Mouse (Mus musculus) neural tube, embryonic 10.5 days (tissue): ENCODE results near the gene Myo10.
A peak's percentile ranks its signal among the peaks of the same experiment; 100 is the strongest.

Experiments
- DNase-seq: peaks from one replicate; pipeline ENCODE4 v3.0.0-alpha.2; 2017; ENCODE audit warnings: low spot score; ENCODE audit errors: extremely low spot score

The Myo10 gene

DNA sequence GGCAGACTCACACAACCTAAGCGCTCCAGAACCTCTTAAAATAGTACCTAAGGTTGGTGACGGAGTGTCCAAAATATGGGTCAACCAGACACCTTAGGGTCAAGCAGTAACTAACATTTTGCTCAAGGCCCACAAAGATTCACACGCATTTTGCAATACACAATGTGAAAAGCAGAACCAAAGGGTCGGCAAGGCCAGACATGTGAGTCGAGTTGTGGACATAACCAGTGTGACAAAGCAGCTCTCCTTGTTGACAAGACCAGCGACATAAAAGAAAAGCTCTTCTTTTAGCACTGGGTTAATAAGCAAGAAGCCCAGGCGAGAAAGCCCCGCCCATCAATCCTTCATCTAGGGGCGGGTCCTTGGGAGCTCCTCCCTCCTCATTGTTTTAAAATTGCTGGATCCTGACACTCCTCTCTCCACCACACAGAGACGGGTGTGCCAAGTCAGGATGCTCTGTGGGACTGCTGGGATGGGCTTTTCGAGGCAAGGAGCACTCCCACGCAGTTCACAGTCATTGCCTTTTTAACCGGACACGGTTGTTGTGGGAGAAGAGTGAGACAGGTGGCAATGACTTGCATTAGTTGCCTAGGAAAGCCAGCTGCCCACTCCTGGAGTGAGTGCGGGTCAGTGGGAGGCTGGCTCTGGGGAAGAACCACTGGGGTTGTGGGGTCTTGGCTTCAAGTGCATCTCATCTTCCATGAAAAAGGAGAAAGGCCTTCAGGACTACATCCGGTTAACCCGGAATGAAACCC is 212.8 kb downstream of the Myo10 start:
- DNase-seq: no peak

DNA sequence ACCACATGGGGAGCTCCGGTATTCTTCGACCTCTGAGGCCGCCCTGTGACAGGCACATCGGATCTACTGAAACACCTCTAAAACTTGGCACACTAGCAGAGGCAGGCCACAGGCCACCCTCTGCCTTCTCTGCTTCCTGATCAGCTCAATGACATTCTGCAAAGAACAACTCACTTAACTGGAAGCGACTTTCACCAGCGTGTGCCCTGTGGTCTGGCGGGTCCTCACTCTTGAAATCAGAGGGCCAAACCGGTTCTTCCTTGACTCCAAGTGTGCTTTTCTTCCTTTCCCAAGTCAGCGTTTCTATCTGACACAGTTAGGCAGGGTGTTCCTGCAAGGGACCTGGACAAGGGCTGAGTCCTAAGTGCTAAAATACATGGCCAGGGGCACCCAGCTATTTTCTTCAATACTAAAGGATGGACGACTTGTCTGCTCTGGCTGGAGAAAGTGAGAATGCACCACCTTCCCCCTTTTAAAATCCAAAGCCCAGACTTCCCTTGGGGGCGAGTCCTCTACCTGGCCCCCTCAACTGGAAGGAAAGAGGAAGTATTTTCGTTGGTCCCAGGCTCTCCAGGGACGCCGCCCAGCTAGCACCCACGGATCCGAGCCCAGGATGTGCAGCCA is 220.2 kb downstream of the Myo10 start:
- DNase-seq: no peak

GRCm38 (mm10) chr15:25843086-25843991 is 221.0 kb downstream of the Myo10 start, which contains the start of gene Retreg1:
Retreg1 (plus strand) TSS chr15:25843180.
- peak; percentile 67 for DNase-seq

DNA sequence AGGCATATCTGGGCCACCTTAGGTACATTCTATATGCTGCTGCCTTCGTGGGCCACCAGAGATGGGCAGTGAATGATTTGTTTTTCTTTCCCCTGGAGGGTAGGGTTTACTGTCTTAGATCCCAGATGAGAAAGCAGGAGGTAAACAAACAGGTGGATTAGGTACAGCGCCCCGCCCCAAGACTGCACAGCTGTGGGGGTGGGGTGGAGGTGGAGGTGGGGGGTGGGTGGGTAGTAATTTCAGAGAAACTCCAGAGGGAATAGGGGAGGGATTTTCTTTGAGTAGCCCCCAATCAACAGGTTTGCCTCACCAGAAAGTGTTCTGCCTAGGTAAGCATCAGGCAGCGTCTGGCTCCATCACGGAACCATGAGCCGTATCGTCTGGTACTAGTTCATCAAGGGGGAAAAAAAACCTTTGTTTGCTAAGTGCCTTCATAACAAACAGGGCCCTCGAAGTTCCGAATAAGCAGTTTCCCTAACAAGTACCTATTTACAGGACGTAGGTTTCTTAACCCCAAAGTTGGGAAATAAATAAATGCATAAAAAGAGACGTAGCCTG is 221.8 kb downstream of the Myo10 start:
- no peak for DNase-seq

- no peak for DNase-seq
Observed at GRCm38 (mm10) chr15:25844771-25845170, 222.4 kb downstream of the Myo10 start.

DNA sequence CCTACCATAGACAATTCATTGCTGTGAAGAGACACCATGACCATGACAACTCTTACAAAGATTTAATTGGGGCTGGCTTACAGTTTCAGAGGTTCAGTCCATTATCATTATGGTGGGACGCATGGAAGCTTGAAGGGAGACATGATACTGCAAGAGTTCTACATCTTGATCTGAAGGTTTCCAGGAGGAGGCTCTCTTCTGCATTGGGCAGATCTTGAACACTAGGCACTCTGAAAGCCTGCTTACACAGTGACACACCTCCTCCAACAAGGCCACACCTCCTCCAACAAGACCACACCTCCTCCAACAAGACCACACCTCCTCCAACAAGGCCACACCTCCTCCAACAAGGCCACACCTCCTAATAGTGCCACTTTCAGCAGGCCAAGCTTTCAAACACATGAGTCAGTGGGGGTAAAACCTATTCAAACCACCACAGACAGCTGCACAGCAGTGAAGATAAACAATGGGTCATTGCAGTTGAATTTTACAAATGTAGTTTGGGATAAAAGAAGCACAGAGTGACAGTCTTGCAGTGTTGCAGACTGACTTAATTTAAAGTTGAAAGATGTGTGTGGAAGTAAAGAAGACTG is 225.3 kb downstream of the Myo10 start:
- no peak for DNase-seq

DNA sequence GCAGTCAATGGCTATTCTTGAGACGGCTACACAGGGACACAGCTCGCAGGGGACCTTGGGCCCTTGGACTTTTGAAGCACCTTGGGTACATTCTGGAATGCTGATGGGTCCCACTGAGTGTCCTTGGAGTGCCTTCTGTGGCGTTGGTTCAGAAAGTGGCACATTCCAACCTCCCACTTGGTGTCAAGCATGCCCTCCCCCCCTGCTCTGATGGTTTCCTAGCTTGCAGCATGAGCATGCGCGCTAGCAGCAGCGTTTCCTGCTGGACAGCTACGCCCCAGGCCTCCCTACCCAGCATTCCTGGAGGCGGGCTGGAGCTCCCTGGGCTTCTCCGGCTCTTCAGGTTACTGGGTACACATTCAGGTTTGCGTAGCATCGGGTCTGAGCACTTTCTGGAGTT is 228.2 kb downstream of the Myo10 start:
- no peak for DNase-seq

DNA sequence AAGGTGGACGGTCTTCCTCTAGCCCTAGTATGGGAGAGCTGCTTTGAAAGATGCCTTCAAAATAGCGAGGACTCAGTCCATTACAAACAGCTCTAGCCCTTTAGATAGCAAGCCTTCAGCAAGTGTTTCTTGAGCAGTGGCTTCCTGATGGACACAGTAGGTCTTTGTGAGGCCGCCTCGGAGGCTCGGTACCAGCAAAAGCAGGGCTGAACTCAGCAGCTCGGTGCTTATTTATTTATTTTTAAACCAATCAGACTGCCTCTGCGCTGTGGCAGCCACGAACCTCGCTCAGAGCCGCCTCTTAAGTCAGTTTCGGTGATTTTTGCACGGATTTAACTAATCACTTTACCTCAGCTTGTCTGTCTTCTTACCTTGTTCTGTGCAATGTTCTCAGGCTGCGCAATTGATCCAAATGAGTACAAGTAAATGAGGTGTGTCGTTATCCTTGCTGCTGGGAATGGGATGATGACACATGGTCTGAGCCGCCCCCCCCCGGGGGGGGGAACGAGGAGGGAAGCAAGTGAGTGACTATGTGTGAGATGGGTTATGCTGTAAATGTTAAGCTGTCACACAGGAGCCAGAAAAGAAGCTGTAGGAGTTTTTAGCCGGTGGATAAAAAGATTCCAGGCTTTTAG is 232.1 kb downstream of the Myo10 start:
- DNase-seq: no peak

DNA sequence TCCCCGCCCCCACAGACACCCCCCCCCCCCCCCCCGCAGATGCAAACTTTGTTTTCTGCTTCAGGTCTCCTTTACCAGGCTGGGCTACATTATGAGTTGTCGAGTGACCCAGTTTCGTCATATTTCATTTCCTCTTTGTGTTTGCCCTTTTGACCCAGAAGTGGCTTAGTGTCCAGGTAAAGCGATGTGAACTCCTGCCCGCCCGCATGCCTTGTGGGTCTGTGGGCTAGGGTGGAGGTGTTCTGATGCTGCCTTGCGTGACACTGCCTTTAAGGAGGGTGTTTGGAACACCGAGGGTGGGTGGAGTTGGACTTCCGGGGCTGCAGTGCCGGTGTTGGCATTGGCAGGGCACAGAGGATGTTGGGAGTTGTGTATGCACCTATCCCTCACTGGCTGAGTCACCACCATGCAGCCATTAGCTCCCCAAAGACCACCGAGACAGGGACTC is 236.3 kb downstream of the Myo10 start:
- no peak for DNase-seq

- DNase-seq: no peak
Observed at GRCm38 (mm10) chr15:25859469-25859868, 237.1 kb downstream of the Myo10 start.

GRCm38 (mm10) chr15:25861900-25862299 is 239.6 kb downstream of the Myo10 start:
- no peak for DNase-seq
